Mouse (Mus musculus) cerebellum, adult 2 months (tissue): ENCODE measurements around the gene Mob3c.

ENCODE experiments used
- CTCF ChIP-seq: fragments of 200-500 bp; IDR thresholded peaks from 2 replicates; pipeline ENCODE4 v1.5.1; 2011; ENCODE audit warnings: low read depth, mild to moderate bottlenecking, control low read depth, low read length, moderate library complexity, borderline replicate concordance; ENCODE audit not compliant: insufficient read depth
- POLR2A ChIP-seq: fragments of 200-500 bp; IDR thresholded peaks from 2 replicates; pipeline ENCODE4 v1.6.1; 2011; ENCODE audit warnings: low read length, control low read depth, borderline replicate concordance; ENCODE audit not compliant: insufficient read depth

GRCm38 (mm10) chr4:115838696-115839641, 11.1 kb downstream of the Mob3c start, which contains the start of gene Mknk1:
- TF ChIP-seq POLR2A (peak; percentile 71), CTCF (no peak)
